Mouse (Mus musculus): ENCODE measurements at regions not wholly inside any gene's neighbourhood (a gene's known extent, or its start where the extent isn't known, plus 50 kb on each side); places are given as distances from the start of the nearest gene placed in this dataset.
"Not testable (repeated sequence)": the region's sequence is repeated elsewhere in the genome, so short reads cannot be mapped to it uniquely, and the experiment has no call there.

GRCm38 (mm10) chr12:15654585-15654984 is 162.1 kb downstream of the Trib2 start:
- no peak for DNase-seq (ENCODE audit: low read depth, low spot score)

GRCm38 (mm10) chr12:15653357-15653763 is 163.4 kb downstream of the Trib2 start:
- peak; percentile 79 for DNase-seq (ENCODE audit: low read depth, low spot score)

- DNase-seq (ENCODE audit: low read depth, low spot score), result no peak
These were observed 165.4 kb downstream of the Trib2 start for GRCm38 (mm10) chr12:15651293-15651692.

- DNase-seq (ENCODE audit: low read depth, low spot score), result peak; percentile 50
These were observed 166.8 kb downstream of the Trib2 start for GRCm38 (mm10) chr12:15649906-15650305.

GRCm38 (mm10) chr12:15649226-15649625 is 167.5 kb downstream of the Trib2 start:
- no peak for DNase-seq (ENCODE audit: low read depth, low spot score)

- no peak for DNase-seq (ENCODE audit: low read depth, low spot score)
These were observed 172.5 kb downstream of the Trib2 start for GRCm38 (mm10) chr12:15644074-15644672.

- peak; percentile 21 for DNase-seq (ENCODE audit: low read depth, low spot score)
These were observed 173.1 kb downstream of the Trib2 start for GRCm38 (mm10) chr12:15643669-15644068.

- DNase-seq (ENCODE audit: low read depth, low spot score), result no peak
These were observed 176.4 kb downstream of the Trib2 start for GRCm38 (mm10) chr12:15640320-15640719.

GRCm38 (mm10) chr12:15629971-15630370 is 186.8 kb downstream of the Trib2 start:
- no peak for DNase-seq (ENCODE audit: low read depth, low spot score)

GRCm38 (mm10) chr12:15619521-15619920 is 197.2 kb downstream of the Trib2 start:
- DNase-seq (ENCODE audit: low read depth, low spot score), result no peak

- DNase-seq (ENCODE audit: low read depth, low spot score), result peak; percentile 25
These were observed 199.4 kb downstream of the Trib2 start for GRCm38 (mm10) chr12:15617312-15617711.

- DNase-seq (ENCODE audit: low read depth, low spot score), result no peak
These were observed 204.7 kb downstream of the Trib2 start for GRCm38 (mm10) chr12:15611847-15612580.

- no peak for DNase-seq (ENCODE audit: low read depth, low spot score)
These were observed 209.6 kb downstream of the Trib2 start for GRCm38 (mm10) chr12:15607091-15607490.

GRCm38 (mm10) chr12:15606095-15606494 is 210.6 kb downstream of the Trib2 start:
- peak; percentile 24 for DNase-seq (ENCODE audit: low read depth, low spot score)

- DNase-seq (ENCODE audit: low read depth, low spot score), result no peak
These were observed 212.1 kb downstream of the Trib2 start for GRCm38 (mm10) chr12:15604630-15605029.

- DNase-seq (ENCODE audit: low read depth, low spot score), result no peak
These were observed 212.8 kb downstream of the Trib2 start for GRCm38 (mm10) chr12:15603885-15604284.

GRCm38 (mm10) chr12:15603319-15603718 is 213.4 kb downstream of the Trib2 start:
- DNase-seq (ENCODE audit: low read depth, low spot score), result no peak

- DNase-seq (ENCODE audit: low read depth, low spot score), result no peak
These were observed 222.0 kb downstream of the Trib2 start for GRCm38 (mm10) chr12:15594704-15595103.

GRCm38 (mm10) chr12:15587864-15588263 is 228.9 kb downstream of the Trib2 start:
- not testable (repeated sequence) for DNase-seq (ENCODE audit: low read depth, low spot score)

GRCm38 (mm10) chr12:15586706-15587442 is 229.8 kb downstream of the Trib2 start:
- no peak for DNase-seq (ENCODE audit: low read depth, low spot score)

- DNase-seq (ENCODE audit: low read depth, low spot score), result no peak
These were observed 230.9 kb downstream of the Trib2 start for GRCm38 (mm10) chr12:15585845-15586244.

- no peak for DNase-seq (ENCODE audit: low read depth, low spot score)
These were observed 232.0 kb downstream of the Trib2 start for GRCm38 (mm10) chr12:15584721-15585120.

- no peak for DNase-seq (ENCODE audit: low read depth, low spot score)
These were observed 250.0 kb downstream of the Trib2 start for GRCm38 (mm10) chr12:15566785-15567109.

Measured in skeletal muscle tissue, adult 2 months (tissue).